Mouse (Mus musculus) gastrocnemius, postnatal 10 days (tissue): ENCODE data around the gene Evi5l. TPM values are rescaled to one million over a fixed set of nuclear protein-coding genes. Genes with fewer than 3 reads are reported as not detected.
A peak's percentile ranks its signal among the peaks of the same experiment; 100 is the strongest.

Source experiments
- DNase-seq: peaks from one replicate; pipeline ENCODE4 v3.0.0; 2021; ENCODE audit warnings: mixed read lengths
- total RNA-seq, 2 experiments: library from RNA; stranded (reverse); gene quantifications; 2 replicates each; pipeline ENCODE4 v1.2.3; 2021

Gene Evi5l
- total RNA-seq, 2 experiments from 2014 or later, result 15.5 to 20.5 TPM

DNA sequence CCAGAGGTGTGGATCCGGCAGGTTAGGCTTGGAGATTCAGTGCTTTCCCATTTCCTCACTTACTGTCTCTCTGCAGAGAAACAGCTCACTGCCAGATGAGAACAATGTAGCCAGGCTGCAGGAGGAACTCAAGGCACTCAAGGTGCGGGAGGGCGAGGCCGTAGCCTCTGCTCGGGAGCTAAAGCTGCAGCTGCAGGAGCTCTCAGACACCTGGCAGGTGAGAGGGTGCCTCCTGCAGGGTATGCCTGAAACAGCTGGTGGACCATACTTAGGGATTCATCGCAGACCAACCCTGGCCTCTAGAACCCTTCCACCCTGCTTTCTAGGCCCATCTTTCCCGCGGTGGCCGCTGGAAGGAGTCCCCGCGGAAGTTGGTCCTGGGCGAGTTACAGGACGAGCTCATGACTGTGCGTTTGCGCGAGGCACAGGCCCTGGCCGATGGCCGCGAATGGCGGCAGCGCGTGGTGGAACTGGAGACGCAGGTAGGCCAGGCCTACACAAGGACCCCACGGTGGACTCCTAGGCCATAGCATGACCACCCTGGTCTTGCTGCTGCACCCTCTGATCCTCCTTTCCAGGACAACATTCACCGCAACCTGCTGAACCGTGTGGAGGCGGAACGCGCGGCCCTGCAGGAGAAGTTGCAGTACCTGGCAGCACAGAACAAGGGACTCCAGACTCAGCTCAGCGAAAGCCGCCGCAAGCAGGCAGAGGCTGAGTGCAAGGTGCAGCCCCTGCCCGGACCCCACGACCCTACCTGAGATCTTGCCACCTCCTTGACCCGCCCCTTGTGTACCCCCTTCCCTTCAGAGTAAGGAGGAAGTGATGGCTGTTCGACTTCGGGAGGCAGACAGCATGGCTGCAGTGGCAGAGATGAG is 39.1 kb downstream of the Evi5l start:
- no peak for DNase-seq

DNA sequence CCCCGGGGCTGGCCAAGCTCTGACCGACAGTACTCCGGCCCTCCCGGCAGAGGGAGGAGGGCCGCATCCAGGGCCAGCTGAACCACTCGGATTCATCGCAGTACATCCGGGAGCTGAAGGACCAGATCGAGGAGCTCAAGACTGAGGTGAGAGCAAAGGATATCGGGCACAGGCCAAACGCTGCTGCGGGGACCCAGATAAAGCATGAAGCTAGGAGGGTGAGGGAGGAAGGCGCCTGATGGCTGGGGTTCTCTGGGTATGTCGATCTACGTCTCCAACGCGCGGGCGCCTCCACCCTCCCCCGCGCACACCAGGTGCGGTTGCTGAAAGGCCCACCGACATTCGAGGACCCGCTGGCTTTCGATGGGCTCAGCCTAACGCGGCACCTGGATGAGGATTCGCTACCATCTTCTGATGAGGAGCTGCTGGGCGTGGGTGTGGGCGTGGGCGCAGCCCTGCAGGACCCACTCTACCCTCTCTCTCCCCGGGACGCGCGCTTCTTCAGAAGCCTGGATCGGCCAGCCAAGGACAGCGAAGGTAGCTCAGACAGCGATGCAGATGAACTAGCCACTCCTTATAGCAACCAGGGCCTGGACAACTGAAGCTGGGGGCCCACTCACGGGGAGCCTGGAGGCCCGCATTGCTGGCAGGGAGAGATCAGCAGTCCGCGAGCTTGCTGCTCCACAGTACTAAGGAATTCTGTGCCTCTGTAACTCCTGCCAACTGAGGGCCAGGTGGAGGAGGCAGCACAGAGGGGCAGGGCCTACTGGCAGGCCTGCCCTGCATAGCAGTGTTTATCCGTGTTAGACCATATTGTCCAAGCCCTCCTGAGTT is 40.0 kb downstream of the Evi5l start:
- DNase-seq, result no peak

DNA sequence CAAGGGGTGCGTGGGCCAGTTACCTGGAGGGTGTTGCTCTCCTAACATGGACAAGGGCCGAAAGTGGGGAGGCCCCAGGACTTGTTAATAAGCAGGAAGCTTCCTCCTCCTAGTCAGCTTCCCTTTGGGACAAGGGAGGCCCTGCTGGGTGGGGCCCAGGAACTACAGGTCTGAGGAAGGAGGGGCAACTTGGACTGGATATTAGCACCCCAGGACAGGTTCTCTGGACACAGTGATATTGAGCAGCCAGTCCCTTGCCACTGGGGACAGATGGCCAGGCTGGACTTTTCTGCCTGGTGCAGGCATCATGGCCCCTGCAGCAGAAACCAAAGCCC is 40.6 kb downstream of the Evi5l start:
- no peak for DNase-seq

DNA sequence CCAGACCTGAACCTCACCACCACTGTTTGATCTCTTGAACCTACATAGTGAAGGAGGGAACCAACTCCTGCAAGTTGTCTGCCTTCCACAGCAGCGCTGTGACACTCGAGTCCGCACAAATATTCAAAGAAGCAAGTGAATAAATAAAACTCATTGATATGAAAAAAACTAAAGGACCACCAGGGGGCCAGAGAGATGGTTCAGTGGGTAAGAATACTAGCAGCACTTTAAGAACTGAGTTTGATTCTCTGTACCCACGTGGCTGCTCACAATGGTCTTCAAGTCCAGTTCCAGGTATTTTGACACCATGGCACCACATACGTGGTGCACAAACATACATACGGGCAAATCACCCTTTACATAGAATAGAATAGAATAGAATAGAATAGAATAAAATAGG is 44.7 kb downstream of the Evi5l start:
- DNase-seq, result no peak

DNA sequence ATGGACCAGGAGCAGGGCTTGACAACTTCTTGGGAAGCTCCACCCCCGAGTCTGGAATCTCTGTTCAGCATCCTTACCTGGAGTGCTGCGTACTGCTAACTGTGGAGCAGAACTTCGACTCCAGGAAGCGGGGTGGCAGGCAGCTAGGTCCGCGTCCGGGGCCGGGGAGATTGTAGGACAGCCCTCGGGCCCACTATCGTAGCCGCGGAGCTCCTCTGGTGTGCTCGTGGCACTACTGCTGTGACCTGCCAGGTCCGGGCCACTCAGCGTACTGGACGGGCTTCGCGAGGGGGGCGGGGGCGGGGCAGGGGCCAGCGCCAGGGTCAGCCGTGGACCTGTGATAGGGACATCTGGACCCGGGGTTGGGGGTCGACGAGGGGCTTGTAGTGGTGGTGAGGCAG is 46.4 kb downstream of the Evi5l start:
- DNase-seq, result no peak

DNA sequence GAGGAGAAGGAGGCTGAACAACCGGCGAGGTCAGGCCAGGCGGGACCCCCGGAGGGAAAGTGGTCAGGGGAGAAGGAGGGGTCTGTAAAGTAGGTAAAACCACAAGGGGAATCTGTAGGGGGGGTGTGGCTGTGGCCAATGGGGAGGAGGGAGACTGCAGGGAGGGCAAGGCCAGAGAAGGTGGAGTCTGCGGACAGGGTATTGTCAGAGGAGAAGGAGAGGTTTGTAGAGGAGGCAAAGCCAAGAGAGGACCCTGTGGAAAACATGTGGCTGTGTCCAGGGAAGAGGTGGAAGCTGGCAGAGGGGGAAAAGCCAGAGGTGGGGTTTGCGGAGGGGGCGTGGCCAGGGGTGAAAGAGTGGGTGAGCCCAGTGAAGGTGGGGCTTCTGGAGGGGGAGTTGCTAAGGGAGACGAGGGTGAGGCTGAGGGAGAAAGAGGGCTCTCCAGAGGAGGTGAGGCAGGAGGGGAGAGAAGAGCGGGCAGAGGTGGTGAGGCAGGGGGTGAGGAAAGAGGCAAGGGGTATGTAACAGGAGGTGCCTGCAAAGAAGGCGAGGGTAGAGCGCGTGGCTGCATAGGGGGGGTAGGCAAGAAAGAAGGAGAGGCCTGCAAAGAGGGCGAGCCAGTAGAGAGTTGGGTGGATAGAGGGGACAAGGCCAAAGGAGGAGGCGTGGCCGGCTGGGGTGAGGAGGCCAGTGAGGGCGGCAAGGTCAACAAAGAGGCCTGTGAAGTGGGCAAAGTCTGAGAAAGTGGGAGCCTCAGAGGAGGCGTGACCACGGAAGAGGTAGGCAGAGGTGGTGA is 47.0 kb downstream of the Evi5l start:
- DNase-seq, result no peak

DNA sequence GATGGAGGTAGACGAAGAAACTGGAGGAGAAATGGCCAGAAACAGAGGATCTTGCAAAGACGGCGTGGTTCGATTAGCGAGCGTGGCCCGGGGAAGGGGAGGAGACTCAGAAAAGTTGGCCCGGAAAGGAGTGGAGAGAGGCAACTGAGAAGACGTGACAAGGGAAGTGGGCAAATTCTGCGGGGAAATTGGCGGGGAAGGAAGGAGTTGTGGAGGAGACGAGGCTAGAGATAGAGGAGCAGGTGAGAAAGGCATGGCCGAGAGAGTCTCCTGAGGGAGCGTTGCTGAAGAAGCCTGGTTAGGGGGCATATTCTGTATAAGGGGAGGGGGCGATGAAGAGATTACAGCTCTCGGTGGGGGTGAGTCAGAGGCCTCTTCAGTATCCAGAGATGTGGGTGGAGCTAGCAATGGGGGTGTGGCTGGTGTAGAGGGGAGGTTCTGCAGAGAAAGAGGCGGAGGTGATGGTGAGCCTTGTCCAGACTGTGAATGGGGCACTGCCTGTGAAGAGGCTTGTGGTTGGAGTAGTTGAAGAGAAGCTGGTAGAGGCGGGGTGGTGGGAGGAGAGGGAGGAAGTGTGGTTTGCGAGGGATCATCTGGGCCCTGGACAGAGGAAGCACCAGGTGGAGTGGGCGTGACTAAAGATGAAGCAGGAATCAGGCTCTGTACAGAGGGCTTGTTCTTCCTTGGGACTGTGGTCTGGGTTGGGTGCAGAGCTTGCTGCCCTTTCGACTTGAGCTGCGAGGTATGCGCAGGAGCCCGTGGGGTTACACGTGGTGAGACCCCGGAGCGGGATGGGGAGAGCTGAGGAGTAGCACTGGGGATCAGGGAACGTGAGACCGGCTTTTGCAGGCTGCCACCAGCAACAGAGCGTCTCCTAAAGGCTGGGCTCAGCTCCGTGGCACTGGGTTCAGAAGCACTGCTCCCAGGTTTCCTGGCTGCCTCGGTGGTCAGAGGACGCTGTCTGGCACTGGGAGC is 47.9 kb downstream of the Evi5l start:
- no peak for DNase-seq

DNA sequence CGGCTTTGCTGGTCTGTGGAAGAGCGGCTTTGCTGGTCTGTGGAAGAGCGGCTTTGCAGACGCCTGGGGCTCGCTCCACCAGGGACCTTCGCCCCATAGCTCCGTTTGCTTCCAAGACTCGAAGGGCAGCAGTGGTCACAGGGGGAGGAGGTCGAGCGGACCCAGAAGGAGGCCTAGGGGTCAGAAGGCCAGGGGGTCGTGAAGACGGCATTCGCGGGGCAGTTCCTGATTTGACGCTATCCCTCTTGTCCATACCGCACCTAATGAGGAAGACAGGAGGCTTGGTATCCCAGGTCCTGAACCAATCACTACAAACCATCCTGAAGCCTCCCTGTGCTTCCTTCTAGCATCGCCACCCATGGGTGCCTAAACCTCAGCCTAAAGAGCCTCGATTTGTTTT is 49.9 kb downstream of the Evi5l start:
- DNase-seq, result no peak

DNA sequence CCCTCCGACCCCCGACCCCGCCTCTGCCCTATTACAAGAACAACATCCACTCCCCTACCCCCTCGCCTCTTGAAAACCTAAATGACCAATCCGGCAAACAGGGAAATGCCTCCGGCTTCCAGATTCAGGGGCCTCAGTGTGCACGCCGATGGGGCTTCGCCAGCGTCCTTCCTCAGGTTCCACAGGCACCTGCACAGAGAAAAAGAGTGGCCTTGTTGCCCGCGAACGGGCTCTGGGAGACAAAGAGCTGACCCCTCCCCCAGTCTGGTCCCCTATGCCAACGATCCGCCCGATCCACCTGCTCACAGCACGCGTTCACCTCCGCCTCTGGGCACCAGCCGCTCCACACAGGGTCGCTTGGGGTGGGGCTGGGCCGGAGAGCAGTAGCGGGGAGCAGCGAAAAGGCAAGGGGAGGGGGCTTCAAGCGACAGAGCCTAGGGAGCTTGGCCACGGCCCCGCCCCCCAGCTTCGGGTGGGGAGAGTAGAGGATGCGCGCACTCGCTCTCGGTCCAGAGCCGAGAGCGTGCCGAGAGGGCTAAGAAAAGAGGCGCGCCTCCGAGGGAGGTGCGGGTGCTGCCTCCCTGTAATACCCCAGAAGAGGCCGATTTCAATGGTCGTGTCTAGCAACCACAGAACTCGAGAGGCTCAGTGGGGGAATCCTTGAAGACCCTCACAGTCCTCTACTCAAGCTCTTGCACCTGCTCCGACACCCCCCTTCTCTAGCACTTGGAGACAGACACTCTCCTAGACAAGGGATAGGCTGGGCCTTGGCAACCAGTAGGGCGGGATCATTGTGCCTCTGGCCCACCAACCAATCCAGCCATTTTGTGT is 50.6 kb downstream of the Evi5l start, which contains the start of gene Prr36:
Gene Prr36 (minus strand): TSS at position 669 of the 831 bp plus-strand sequence.
- DNase-seq, result no peak

DNA sequence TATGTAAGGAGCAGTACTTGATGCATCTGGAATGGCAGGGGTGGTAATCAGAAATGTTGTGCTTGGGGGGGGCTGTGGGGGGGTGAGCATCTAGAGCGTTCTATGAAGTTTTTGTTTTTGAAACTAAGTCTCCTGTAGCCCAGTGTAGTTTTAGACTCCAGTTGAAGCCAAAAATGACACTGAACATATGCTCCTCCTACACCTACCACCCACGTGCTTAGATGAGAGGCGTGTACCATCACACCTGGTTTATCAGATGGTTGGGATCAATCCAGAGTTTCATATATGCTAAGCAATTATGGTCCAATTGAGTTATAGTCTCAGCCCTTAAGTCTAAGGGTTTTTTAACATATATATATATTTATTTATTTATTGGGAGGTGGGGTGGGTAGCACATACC is 53.2 kb downstream of the Evi5l start:
- DNase-seq, result no peak

DNA sequence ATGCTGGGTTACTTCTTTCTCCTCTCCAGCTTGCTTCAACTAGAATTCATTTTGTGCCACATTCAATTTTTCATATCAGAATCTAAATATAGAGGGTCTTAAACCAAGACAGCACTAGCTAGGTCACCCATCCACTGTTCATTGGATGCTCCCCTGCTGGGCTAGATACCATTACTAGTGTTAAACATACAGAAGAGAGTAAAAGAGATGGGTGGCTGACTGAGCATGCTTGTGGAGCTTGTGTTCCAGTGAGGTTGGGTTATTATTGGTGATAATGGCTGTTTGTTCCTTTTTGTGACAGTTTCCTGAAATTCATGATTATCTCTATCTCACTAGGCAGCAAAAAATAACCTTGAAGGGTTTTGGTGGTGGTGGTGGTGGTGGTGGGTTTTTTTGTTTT is 55.7 kb downstream of the Evi5l start:
- DNase-seq, result no peak

DNA sequence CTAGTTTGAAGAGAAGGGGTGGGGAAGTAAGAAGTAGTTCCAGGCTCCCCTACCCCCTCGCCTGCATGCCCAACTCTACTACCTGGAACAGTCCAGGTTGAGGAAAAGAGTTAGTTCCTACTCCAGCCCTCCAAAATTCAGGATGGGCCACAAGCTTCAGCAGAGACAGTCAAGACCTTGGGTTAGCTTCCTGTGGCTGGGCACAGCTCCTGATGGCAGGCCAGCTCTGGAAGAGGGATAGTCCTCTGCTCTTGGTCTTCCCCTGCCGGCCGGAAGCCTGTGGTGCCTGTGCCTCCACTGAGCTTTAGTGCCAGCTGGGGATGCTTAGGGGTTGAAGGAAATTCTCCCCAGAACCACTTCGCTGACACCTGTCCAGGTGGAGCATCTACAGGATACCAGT is 60.0 kb downstream of the Evi5l start:
- no peak for DNase-seq

DNA sequence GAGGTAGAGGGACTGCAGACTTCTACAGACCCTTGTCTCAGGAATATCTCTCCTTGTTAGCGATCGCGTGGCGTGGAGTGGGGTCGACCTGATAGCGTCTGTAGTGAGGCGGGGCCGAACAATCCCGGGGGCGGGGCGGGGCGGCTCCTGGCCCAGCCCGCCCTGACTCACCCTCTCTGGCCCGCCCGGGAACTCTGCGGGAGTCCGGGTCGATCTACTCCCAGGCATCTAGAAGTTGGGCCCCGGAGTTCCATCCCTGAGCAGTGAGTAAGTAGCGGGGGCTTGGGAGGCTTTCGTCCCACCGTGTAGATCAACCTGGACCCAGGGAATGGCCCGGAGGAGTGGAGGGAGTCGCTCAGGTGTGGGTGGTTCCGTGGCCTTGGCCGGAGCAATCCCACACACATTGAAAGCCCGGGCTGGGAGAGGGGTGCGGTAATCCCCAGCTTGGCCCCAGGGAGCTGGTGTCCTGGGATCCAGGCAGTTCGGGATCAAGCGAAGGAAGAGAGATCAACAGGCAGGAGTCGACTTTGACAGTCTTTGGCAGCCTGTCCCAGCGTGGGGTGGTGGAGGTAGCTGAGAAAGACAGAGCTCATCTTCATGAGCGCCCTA is 60.5 kb downstream of the Evi5l start, which contains the start of gene Lrrc8e:
Gene Lrrc8e (plus strand): TSS at position 89 of the 609 bp plus-strand sequence.
- no peak for DNase-seq

DNA sequence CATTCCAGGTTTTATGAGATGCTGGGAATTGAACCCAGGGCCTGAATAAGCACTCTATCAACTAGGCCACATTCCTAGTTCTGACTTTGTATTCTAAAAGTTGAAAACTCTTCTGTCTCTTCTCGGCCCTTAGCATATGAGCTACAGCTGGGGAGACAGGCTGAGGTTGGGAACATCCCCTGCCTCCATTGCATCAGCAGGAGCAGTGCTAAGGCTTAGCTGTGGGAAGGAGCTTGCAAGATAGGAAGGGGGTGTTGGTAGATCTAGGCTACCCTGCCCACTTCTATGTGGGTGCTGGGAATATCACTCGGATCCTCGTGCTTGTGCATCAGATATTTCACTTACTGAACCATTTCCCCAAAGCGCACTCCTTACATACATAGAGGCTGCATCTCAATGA is 61.6 kb downstream of the Evi5l start:
- DNase-seq, result no peak

DNA sequence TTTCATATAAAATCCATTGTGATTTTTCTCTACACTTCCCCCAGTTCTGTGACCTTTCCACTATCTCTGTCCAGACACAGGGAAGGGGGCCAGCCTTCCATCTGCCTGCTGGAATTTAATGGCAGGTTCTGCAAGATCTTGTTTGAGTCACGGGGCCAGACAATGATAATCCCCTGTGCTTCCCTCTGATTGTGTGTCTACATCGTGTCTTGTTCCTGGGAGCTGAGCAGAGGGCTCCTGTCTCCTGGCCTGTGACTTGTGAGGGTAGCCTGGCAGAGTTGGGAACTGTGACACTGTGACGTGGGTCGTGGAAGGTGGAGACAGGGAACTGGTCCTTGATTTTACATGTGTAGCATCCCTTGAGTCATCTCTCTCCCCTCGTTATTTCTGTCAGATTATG is 63.4 kb downstream of the Evi5l start:
- DNase-seq, result no peak

DNA sequence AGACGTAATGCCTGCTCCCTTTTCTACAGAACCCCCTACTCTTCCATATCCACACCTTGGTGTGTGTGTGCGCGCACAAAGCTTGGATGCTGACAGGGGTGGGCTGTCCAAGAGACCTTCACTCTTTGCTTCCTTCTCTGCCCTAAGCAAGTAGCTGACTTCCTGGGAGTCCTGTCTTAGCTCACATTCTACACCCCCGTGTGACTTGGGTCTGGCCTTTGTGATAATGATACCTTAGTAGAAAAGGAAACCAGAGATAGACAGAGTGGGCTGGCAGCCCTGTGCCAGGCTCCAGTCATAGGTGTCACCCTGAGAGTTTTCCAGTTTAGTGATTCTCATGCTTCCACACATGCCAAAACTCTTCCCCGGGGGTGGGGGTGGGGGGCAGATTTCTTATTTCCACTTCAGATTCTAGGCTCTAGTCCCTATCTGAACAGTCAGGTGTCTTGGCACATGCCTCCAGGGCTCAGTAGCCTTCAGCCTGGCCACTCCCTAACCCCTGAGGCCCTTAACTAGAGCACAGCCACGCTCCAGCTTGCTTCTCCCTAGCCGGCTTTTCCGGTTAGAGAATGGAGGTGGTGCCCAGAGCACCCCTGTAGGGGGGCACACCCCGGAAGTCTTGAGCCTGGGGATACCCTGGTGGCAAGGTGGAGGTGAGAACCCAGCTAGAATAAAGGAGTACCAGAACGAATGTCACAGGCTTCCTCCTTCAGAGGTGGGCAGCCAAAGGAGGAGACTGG is 64.4 kb downstream of the Evi5l start:
- DNase-seq, result no peak

DNA sequence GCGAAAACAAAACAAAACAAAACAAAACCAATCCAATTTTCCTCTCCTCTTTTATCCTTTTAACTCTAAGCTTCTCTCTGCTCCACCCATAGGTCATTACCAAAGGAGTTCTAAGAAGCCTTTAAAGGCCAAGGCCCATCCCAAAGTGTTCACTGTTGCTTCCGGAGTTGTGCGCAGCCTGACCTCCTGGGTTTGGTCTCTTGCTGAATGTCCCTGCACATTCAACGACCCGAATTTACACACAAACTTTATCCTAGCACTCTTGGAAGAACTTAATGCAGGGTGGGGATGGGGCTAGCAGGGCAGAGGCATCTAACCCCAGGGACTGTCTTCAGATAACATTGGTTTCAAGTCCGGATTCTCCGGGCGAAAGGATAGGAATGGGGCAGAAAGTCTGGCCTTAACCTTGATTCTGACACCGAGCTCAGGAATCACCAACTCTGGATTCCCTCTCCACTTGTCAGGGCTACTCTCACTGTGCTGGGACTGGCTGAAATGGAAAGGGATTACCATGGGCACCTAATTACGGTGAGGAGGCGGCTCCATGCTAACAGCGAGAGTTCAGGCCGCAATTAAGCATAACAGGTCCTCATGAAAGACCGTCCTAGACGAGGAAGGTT is 71.6 kb downstream of the Evi5l start:
- DNase-seq, result no peak

DNA sequence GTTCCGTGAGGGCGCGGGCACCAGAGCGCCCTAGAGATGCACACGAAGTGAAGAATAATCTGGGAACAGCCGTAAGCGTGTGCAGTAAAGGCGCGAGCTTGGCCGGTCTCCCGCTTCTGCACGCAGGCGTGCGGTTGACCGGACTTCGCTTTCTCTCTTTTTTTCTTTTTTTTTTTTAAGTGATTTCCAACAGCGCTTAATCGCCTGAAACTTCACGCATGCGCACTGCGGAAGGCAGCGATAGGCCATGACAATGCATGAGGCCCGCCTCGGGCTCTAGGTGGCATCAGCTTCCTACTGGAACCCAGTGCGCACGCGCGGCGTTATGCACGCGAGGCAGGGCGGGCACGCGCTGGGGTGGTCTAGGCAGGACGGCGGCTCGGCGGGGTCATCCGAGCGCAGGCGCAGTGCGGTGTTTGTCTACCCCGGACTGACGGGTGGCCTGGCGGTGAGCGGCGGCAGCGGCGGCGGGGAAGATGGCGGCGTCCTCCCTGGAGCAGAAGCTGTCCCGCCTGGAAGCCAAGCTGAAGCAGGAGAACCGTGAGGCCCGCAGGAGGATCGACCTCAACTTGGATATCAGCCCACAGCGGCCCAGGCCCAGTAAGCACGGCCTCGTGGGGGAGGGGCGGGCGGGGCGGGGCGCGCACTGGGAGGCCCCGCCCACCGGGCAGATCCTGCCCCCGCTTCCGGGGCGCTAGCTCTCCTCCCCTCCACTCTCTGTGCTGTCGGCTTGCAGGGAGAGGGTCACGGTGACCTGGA is 72.2 kb downstream of the Evi5l start, which contains the start of the genes Map2k7 and Gm49320:
Gene Map2k7 (plus strand): TSS at position 307 of the 759 bp plus-strand sequence.
Gene Gm49320 (plus strand): TSS at position 432 of the 759 bp plus-strand sequence.
- peak; percentile 100 for DNase-seq
